Mouse (Mus musculus) midbrain, postnatal 0 days (tissue): ENCODE measurements around the gene Sparcl1. TPM values are rescaled to one million over a fixed set of nuclear protein-coding genes. Genes with fewer than 3 reads are reported as not detected.

Experiments
- ATAC-seq: fragments of 200-750 bp; cut with Nextera tagmentation; 2 replicates; pipeline ENCODE4 v1.8.0; 2017; ENCODE audit warnings: moderate number of reproducible peaks, mild to moderate bottlenecking, moderate TSS enrichment, moderate library complexity; ENCODE audit not compliant: low FRiP score
- DNase-seq: peaks from one replicate; pipeline ENCODE4 v3.0.0-alpha.2; 2015; ENCODE audit warnings: low spot score
- H3K27ac ChIP-seq: fragments of 300-500 bp; sonication (generic); 2 replicates; pipeline ENCODE4 v1.5.1; 2014; ENCODE audit warnings: low read depth, mild to moderate bottlenecking, low read length, mixed read lengths
- H3K27me3 ChIP-seq: fragments of 300-500 bp; sonication (generic); 2 replicates; pipeline ENCODE4 v1.6.1; 2014; ENCODE audit warnings: low read length, control low read depth, mixed read lengths; ENCODE audit not compliant: insufficient read depth
- H3K36me3 ChIP-seq: fragments of 300-500 bp; sonication (generic); 2 replicates; pipeline ENCODE4 v1.6.1; 2014; ENCODE audit warnings: low read length, control low read depth, mixed read lengths; ENCODE audit not compliant: insufficient read depth
- H3K4me1 ChIP-seq: fragments of 300-500 bp; sonication (generic); 2 replicates; pipeline ENCODE4 v1.6.1; 2014; ENCODE audit warnings: mild to moderate bottlenecking, control low read depth, antibody characterized with exemption, low read length, mixed read lengths; ENCODE audit not compliant: insufficient read depth
- H3K4me2 ChIP-seq: fragments of 300-500 bp; sonication (generic); 2 replicates; pipeline ENCODE4 v1.6.1; 2014; ENCODE audit warnings: low read depth, mild to moderate bottlenecking, low read length, mixed read lengths; ENCODE audit not compliant: poor library complexity, severe bottlenecking
- H3K4me3 ChIP-seq: fragments of 300-500 bp; sonication (generic); 2 replicates; pipeline ENCODE4 v1.5.1; 2014; ENCODE audit warnings: low read depth, mild to moderate bottlenecking, low read length, moderate library complexity
- H3K9ac ChIP-seq: fragments of 300-500 bp; sonication (generic); replicated peaks from 2 replicates; pipeline ENCODE4 v1.6.1; 2014; ENCODE audit warnings: mild to moderate bottlenecking, low read length, moderate library complexity, mixed read lengths; ENCODE audit not compliant: poor library complexity, severe bottlenecking
- H3K9me3 ChIP-seq: fragments of 300-500 bp; sonication (generic); 2 replicates; pipeline ENCODE4 v1.6.1; 2016; ENCODE audit warnings: low read length, control low read depth
- CTCF ChIP-seq: IDR thresholded peaks from 2 replicates; pipeline ENCODE4 v1.5.1; 2016; ENCODE audit warnings: antibody characterized with exemption, mild to moderate bottlenecking
- WGBS: fragments of 180-500 bp; shearing (Covaris S2); extraction: QIAGEN DNeasy Blood & Tissue Kit; methylation state at CpG from one replicate; pipeline ENCODE4 v1.1.7; 2014; 5-methylcytosine and 5-hydroxymethylcytosine counted together
- polyA plus RNA-seq: library from polyadenylated mRNA; unstranded; fragments of >200 nt; fragmentation: Nextera tagmentation; extraction: Ambion mirVana; gene quantifications from 2 replicates; pipeline ENCODE4 v1.2.1, GENCODE M21; 2015
- total RNA-seq: library from RNA; depleted of rRNA; stranded (reverse); fragments of >200 nt; gene quantifications from 2 replicates; pipeline ENCODE4 v1.2.3, GENCODE M21; 2014

The Sparcl1 gene
- total and polyA plus RNA-seq, 2 experiments from 2014 or later: 358 to 529 TPM

DNA sequence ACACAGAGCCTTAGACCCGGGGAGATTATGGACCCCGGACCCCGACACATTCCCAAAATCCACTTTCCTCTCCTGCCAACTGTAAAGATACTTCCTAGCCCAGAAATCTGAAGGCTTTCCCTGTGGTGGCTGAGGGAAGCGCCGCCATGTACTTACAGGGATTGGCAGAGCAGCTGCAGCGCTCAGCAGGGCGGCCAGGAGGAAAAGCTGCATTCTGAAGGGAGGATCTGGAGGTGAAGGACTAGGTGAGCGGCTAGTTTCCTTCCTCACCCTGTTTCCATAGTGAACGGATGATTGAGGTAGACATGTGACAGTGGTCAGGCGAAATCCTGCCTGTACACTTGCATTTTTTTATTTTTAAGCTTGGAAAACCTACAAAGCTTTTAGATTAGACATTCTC is 37.2 kb downstream of the Sparcl1 start:
- 0 out of 2 replicates have a peak overlapping the region, but pooled peaks have one; percentile 12 for H3K27ac ChIP-seq
- no peak for ATAC-seq
- 28% methylated on average over 10 of the region's 10 CpGs for WGBS
- no peak for TF ChIP-seq CTCF
- peak; percentile 27 for DNase-seq
- no peaks in the 10 kb centered on the region for H3K27me3 ChIP-seq
- no peak overlapping the region for H3K4me2 ChIP-seq
- no peak overlapping the region for H3K9ac ChIP-seq
- H3K9me3 ChIP-seq: no peaks in the 10 kb centered on the region
- no peak overlapping the region for H3K4me3 ChIP-seq
- H3K36me3 ChIP-seq: no peaks in the 10 kb centered on the region
- H3K4me1 ChIP-seq: no peaks in the 10 kb centered on the region; the same call in 1 of the 2 replicates

DNA sequence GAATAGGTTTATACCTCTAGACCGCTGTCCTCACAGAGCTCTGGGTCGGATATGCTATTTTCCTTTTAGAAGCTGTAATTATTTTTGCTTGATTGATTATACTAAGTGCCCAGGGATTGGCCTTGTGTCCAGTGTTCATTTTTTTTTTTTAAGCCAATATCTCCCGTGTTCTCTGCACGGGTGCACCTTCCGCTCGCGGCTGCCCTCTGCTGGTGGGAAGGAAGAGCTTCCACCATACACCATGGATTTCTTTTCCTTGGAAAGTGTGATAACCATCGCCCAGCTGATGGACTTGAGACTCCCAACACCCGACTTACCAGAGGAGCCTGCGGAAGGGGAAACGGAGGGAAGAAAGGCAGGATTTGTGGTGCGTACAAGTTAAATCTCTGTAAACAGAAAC is 39.1 kb downstream of the Sparcl1 start:
- 28% methylated on average over 12 of the region's 12 CpGs for WGBS
- H3K4me1 ChIP-seq: no peaks in the 10 kb centered on the region; the same call in 1 of the 2 replicates
- H3K27ac ChIP-seq: no peak overlapping the region
- no peak overlapping the region for H3K4me3 ChIP-seq
- no peak for ATAC-seq
- H3K27me3 ChIP-seq: no peaks in the 10 kb centered on the region
- DNase-seq: peak; percentile 49
- H3K4me2 ChIP-seq: no peak overlapping the region
- peak; percentile 85 for TF ChIP-seq CTCF
- H3K36me3 ChIP-seq: no peaks in the 10 kb centered on the region
- no peaks in the 10 kb centered on the region for H3K9me3 ChIP-seq
- no peak overlapping the region for H3K9ac ChIP-seq

DNA sequence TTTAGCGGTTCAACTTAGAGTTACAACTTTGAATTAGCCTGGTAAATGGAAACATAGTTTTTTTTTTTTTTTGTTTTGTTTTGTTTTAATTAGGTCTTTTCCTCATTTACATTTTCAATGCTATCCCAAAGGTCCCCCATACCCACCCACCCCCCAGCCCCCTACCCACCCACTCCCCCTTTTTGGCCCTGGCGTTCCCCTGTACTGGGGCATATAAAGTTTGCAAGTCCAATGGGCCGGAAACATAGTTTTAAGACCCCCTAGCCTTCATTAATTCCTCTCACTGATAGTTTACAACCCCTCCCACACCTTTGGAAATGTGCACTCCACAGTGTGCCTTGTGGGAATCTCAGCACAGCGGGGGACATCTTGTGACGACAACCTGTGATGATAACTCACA is 39.9 kb downstream of the Sparcl1 start:
- no peaks in the 10 kb centered on the region for H3K27me3 ChIP-seq
- no peak for TF ChIP-seq CTCF
- peak; percentile 88 for ATAC-seq
- H3K4me3 ChIP-seq: no peak overlapping the region
- H3K4me1 ChIP-seq: no peaks in the 10 kb centered on the region; the same call in 1 of the 2 replicates
- DNase-seq: no peak
- no peak overlapping the region for H3K27ac ChIP-seq
- H3K9ac ChIP-seq: no peak overlapping the region
- 82% methylated on average over 5 of the region's 5 CpGs for WGBS
- no peak overlapping the region for H3K4me2 ChIP-seq
- H3K36me3 ChIP-seq: no peaks in the 10 kb centered on the region
- H3K9me3 ChIP-seq: no peaks in the 10 kb centered on the region

DNA sequence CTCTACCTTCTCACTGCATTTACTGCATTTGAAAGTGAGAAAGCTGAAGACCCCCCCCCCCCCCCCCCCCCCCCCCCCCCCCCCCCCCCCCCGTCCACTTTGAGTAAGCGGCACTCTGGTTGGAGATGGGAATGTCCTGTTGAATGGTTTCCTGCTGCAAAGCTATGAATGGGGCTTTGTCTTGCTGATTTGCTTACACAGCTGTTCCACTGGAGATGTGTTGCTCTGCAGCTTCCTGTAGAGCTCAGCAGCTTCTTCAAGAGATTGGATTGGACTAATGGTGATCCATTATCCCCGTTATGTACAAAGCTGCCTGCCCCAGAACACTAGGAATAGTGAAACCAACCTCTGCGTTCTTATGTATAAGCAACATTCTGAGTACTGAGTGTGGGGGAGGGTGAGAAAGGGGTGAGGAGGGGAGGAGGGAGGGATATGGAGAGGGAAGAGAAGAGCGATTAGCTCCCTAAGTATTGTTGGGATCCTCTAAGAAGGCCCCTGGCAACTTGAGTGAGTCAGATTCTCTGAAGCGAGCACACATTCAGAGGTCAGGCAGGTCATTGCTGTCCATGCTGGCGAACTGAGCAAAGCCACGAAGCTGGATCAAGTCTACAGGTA is 41.2 kb downstream of the Sparcl1 start:
- Histone ChIP-seq H3K27me3 (no peaks in the 10 kb centered on the region), H3K4me2 (no peak overlapping the region), H3K9ac (no peak overlapping the region), H3K27ac (peak overlapping the region; percentile 63; the same call in 1 of the 2 replicates), H3K4me3 (no peak overlapping the region), H3K36me3 (no peaks in the 10 kb centered on the region), H3K4me1 (no peaks in the 10 kb centered on the region; the same call in 1 of the 2 replicates), H3K9me3 (no peaks in the 10 kb centered on the region)
- 8% methylated on average over 6 of the region's 8 CpGs for WGBS
- ATAC-seq: peak; percentile 92
- DNase-seq: peak; percentile 77
- no peak for TF ChIP-seq CTCF

DNA sequence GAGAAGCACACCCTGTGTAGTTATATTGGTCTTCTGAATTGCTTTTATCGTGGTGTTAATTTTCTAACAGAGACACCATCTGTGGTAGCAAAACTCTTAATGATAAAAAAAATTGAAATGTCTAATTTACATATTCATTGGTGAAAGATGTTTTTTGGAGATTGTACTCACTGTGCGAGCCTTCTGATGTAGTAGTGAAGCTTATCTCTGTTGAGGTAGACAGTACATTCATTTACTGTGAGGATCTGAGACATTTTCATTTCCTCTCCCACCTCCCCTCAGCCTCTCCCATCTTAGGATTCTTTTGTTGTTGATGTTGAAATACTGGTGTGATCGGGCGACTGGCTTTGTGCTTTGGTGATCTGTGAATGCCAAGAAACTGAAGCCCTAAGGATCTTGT is 42.5 kb downstream of the Sparcl1 start:
- no peak overlapping the region for H3K4me3 ChIP-seq
- H3K27me3 ChIP-seq: no peaks in the 10 kb centered on the region
- no peaks in the 10 kb centered on the region for H3K9me3 ChIP-seq
- TF ChIP-seq CTCF: no peak
- H3K36me3 ChIP-seq: no peaks in the 10 kb centered on the region
- 53% methylated on average over 4 of the region's 4 CpGs for WGBS
- H3K9ac ChIP-seq: no peak overlapping the region
- no peak overlapping the region for H3K4me2 ChIP-seq
- ATAC-seq (no peak), DNase-seq (no peak)
- no peaks in the 10 kb centered on the region; the same call in 1 of the 2 replicates for H3K4me1 ChIP-seq
- H3K27ac ChIP-seq: no peak overlapping the region

DNA sequence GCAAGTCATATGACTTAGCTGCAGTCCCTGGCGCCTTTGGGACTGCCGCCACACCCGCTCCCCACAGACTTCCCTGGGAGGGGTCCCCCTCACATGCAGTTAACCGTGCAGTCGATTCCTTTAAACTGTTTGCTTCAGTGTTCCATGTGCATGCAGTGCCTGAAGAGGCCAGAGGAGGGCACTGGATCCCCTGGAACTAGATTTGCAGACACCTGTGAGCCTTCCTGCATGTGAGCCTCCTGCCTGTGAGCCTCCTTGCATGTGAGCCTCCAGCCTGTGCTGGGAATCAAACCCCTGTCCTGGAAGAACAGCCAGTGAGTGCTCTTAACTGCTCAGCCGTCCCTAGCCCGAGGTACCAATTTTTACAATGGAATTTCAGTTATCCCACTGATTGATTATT is 44.8 kb downstream of the Sparcl1 start:
- Histone ChIP-seq H3K36me3 (0 out of 2 replicates have a peak, but pooled peaks cover 3% of the 10 kb centered on the region), H3K27ac (no peak overlapping the region), H3K9ac (no peak overlapping the region), H3K4me1 (no peaks in the 10 kb centered on the region; the same call in 1 of the 2 replicates), H3K4me2 (no peak overlapping the region), H3K9me3 (no peaks in the 10 kb centered on the region), H3K4me3 (no peak overlapping the region), H3K27me3 (no peaks in the 10 kb centered on the region)
- peak; percentile 37 for DNase-seq
- WGBS: 91% methylated on average over 7 of the region's 7 CpGs
- no peak for ATAC-seq
- TF ChIP-seq CTCF: peak; percentile 76
